In the genomic region with DNA sequence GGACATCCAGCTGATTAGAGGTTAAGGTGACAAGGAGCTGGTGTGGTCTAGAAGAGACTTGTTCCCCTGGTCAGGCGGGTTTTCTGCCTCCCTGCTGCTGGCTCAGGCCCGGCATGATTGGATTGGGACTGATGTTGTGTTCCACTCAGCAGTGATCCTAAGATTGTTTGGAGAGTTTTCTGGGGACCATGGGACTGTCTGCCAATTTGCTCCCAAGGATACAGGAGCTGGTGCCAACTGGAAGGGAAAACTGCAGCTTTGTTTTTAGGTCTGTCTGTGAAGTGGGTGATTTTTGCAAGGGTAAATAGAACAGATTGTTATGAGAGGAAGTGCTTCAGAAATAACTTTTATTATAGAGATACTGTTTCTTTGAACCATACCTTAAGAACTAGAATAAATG, we compare ENCODE assay signal across 22 mouse cellular contexts.
A peak's percentile ranks its signal among the peaks of the same experiment; 100 is the strongest.
DNase-seq lines count a peak whose midpoint lies in the region; ATAC-seq and TF ChIP-seq lines count a peak whose summit lies in the region.
"Had no signal": no experiment of that assay in that cellular context is flagged by ENCODE, and none has a peak within 500 bp of the region (broad histone marks: within the 10 kb centered on the region; RNA-seq: fewer than 3 reads in every experiment).

No protein-coding gene starts in this region.

- intact Hi-C loops in gastrocnemius, adult 2 months (cut with DNase I): no loop called here

- no peak overlapping the region for H3K27ac ChIP-seq in hindbrain, postnatal 0 days
- no peak overlapping the region for H3K27ac ChIP-seq in hindbrain, embryonic 10.5 days
- no peak overlapping the region for H3K27ac ChIP-seq in gastrocnemius, adult 2 months
- H3K27ac ChIP-seq: embryonic facial prominence, embryonic 10.5 days; forebrain, embryonic 12.5 days; kidney, postnatal 0 days; limb, embryonic 13.5 days; liver, embryonic 13.5 days; midbrain, embryonic 15.5 days had no signal

- no peaks in the 10 kb centered on the region for H3K36me3 ChIP-seq in hindbrain, postnatal 0 days (ENCODE audit: insufficient read depth, low read length)
- H3K36me3 ChIP-seq in hindbrain, embryonic 10.5 days: no peaks in the 10 kb centered on the region
- H3K36me3 ChIP-seq: embryonic facial prominence, embryonic 10.5 days; forebrain, embryonic 12.5 days; limb, embryonic 13.5 days; liver, embryonic 13.5 days; midbrain, embryonic 15.5 days had no signal

- TF ChIP-seq CTCF in hindbrain, postnatal 0 days (IDR thresholded peaks at IDR 0.05; ENCODE audit: low read depth): no peak
- TF ChIP-seq CTCF in gastrocnemius, adult 2 months (IDR thresholded peaks at IDR 0.05): no peak

- H3K4me2 ChIP-seq in hindbrain, postnatal 0 days (ENCODE audit: low read depth, low read length): no peak overlapping the region
- H3K4me2 ChIP-seq: forebrain, embryonic 12.5 days; heart, embryonic 11.5 days; limb, embryonic 13.5 days; liver, embryonic 13.5 days; lung, embryonic 14.5 days; midbrain, embryonic 15.5 days had no signal

- DNase-seq in adrenal gland, adult 2 months: peak; percentile 1
- no peak for DNase-seq in adrenal gland, adult (ENCODE audit: inconsistent age in 2 of 2, low spot score in 1 of 2)
- DNase-seq in hindbrain, postnatal 0 days (ENCODE audit: low spot score): peak; percentile 11
- no peak for DNase-seq in hindbrain, embryonic 10.5 days (ENCODE audit: low spot score)
- DNase-seq in layer of hippocampus, adult 18-20 months (ENCODE audit: low spot score in 2 of 2): peak; percentile 8 to 53
- DNase-seq in layer of hippocampus, postnatal 25 days (ENCODE audit: extremely low spot score in 1 of 2, low spot score in 1 of 2): peak; percentile 7
- no peak for DNase-seq in heart, postnatal 4 days
- DNase-seq in gastrocnemius, adult 2 months: no peak
- DNase-seq: adrenal gland, postnatal 14 days; cerebellum, postnatal 36 days; heart, postnatal 14 days; kidney, adult 11 months; liver, embryonic 13.5 days; lung, embryonic 14.5 days; lung, postnatal 36 days had no signal

- H3K4me3 ChIP-seq in hindbrain, postnatal 0 days (ENCODE audit: low read length): no peak overlapping the region
- no peak overlapping the region for H3K4me3 ChIP-seq in hindbrain, embryonic 10.5 days
- no peak overlapping the region for H3K4me3 ChIP-seq in gastrocnemius, adult 2 months
- H3K4me3 ChIP-seq: embryonic facial prominence, embryonic 10.5 days; forebrain, embryonic 12.5 days; limb, embryonic 13.5 days; liver, embryonic 13.5 days; midbrain, embryonic 15.5 days had no signal

- H3K9ac ChIP-seq in hindbrain, postnatal 0 days (replicated peaks; ENCODE audit: low read length): no peak overlapping the region
- H3K9ac ChIP-seq: forebrain, embryonic 12.5 days; limb, embryonic 13.5 days; liver, embryonic 13.5 days; lung, embryonic 14.5 days; midbrain, embryonic 15.5 days had no signal

- ATAC-seq in hindbrain, postnatal 0 days: no peak
- ATAC-seq: midbrain, embryonic 15.5 days; Patski had no signal

- no peaks in the 10 kb centered on the region for H3K4me1 ChIP-seq in hindbrain, postnatal 0 days (ENCODE audit: insufficient read depth, low read length)
- H3K4me1 ChIP-seq in hindbrain, embryonic 10.5 days (replicated peaks): no peaks in the 10 kb centered on the region
- H3K4me1 ChIP-seq: embryonic facial prominence, embryonic 10.5 days; forebrain, embryonic 12.5 days; limb, embryonic 13.5 days; liver, embryonic 13.5 days; midbrain, embryonic 15.5 days had no signal

- no peaks in the 10 kb centered on the region for H3K27me3 ChIP-seq in hindbrain, postnatal 0 days (ENCODE audit: insufficient read depth, low read length)
- H3K27me3 ChIP-seq in hindbrain, embryonic 10.5 days (ENCODE audit: insufficient read depth, poor library complexity, severe bottlenecking): no peaks in the 10 kb centered on the region
- H3K27me3 ChIP-seq: forebrain, embryonic 12.5 days; limb, embryonic 13.5 days; liver, embryonic 13.5 days; midbrain, embryonic 15.5 days; Patski had no signal

- no peaks in the 10 kb centered on the region for H3K9me3 ChIP-seq in hindbrain, postnatal 0 days (ENCODE audit: low read length)
- no peaks in the 10 kb centered on the region for H3K9me3 ChIP-seq in hindbrain, embryonic 10.5 days
- H3K9me3 ChIP-seq: embryonic facial prominence, embryonic 10.5 days; forebrain, embryonic 12.5 days; limb, embryonic 13.5 days; liver, embryonic 13.5 days; midbrain, embryonic 15.5 days had no signal

- 46% methylated on average over 2 of the region's 2 CpGs for WGBS in hindbrain, postnatal 0 days
- WGBS in hindbrain, embryonic 10.5 days: 78% methylated on average over 2 of the region's 2 CpGs

Comparison
In these comparisons a context has a peak if more than half of its experiments do, and no peak if none do; other contexts are left out.
1. DNase-seq: peak in adrenal gland, adult 2 months (single experiment), hindbrain, postnatal 0 days (single experiment), layer of hippocampus, adult 18-20 months (2 of 2) and layer of hippocampus, postnatal 25 days (2 of 2); none in adrenal gland, adult (0 of 2), hindbrain, embryonic 10.5 days (single experiment), heart, postnatal 4 days (single experiment) and gastrocnemius, adult 2 months (single experiment).